Mouse (Mus musculus) splenic B cell, adult 2 months (primary cell): ENCODE data around the gene Slc9a2.

Source experiments
- DNase-seq: peaks from one replicate; pipeline ENCODE4 v3.0.0-alpha.2; 2011; ENCODE audit warnings: low read depth, low spot score
- H3K27me3 ChIP-seq: 2 replicates; pipeline ENCODE4 v1.6.1; 2012; ENCODE audit warnings: mild to moderate bottlenecking, low read length, moderate library complexity, mixed read lengths; ENCODE audit not compliant: control insufficient read depth, poor library complexity, insufficient read depth, severe bottlenecking
- H3K36me3 ChIP-seq: 2 replicates; pipeline ENCODE4 v1.6.1; 2012; ENCODE audit warnings: mild to moderate bottlenecking, low read length, moderate library complexity, mixed read lengths; ENCODE audit not compliant: control insufficient read depth, poor library complexity, insufficient read depth, severe bottlenecking

Gene Slc9a2

DNA sequence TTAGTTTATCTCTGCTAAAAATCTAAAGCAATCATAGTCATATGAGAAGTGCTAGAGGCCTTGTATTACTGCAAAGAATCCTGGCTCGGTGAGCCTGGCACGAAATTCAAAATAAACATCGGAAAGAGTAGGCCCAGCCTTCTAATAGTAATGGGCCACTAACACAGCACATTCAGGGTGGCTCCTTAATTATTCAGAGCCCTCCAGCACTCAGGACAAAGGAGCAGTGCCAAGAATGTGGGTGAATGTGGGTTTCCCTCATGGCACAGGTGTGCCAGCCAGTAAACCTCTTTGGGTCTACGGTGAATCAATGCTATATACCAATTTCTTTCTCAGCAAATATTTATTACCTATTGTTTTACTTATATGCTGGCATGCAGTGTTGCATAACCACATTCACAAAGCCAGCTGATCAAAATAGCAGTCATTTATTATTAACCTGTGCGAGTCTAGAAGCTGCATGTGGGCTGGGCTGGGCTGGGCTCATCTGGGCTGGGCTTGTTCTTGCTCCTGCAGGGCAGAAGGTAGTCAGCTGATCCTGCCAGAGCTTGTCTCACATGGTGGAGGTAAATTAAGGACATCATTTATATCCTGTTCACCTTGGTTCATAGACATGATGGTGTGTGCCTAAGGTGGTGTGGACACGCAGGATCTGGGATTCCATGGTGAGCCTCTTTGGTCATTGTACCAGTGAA lies 79.5 kb downstream of the Slc9a2 start:
- H3K27me3 ChIP-seq, result no peaks in the 10 kb centered on the region
- DNase-seq, result no peak
- no peaks in the 10 kb centered on the region for H3K36me3 ChIP-seq

DNA sequence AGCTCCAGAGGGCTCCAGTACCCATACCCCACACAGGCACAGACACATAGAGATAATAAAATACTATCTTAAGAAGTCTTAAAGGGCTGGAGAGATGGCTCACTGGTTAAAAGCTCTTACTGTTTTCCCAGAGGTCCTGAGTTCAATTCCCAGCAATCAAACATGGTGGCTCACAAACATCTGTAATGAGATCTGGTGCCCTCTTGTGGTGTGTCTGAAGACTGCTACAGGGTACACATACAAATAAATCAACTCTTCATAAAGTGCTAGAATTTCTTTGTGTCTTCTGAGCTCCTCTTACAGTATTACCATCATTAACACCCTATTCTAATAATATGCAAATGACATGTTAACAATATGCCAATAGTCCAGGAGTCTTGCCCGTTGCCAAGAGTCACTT lies 83.7 kb downstream of the Slc9a2 start:
- no peaks in the 10 kb centered on the region for H3K27me3 ChIP-seq
- H3K36me3 ChIP-seq, result no peaks in the 10 kb centered on the region
- no peak for DNase-seq

DNA sequence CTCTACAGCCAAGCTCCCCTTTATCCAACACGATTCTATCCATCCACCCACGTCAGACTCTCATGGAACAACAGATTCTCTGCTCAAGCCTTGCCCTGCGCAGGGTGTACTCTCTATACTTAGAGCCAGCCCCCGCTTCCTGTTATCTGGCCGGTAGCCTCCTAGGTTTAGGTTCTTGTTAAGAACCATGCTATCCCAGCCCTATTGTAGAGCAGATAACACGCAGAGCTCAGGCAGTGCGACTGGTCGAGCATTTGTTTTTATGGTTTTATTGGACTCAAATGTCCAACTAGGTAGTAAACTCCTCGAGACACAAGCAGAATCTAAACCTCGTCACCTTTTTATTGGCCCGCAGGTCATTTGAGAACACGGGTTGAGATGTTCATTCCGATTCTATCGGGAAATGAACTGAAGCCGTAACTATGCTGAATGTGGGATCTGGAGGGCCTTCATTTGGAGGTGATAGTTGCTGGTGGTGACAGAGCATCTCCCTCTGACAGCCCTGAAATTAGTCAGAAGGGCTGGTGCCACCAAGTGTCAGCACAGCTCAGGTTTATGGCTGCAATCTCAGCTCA lies 84.4 kb downstream of the Slc9a2 start:
- DNase-seq, result no peak
- H3K27me3 ChIP-seq, result no peaks in the 10 kb centered on the region
- no peaks in the 10 kb centered on the region for H3K36me3 ChIP-seq

DNA sequence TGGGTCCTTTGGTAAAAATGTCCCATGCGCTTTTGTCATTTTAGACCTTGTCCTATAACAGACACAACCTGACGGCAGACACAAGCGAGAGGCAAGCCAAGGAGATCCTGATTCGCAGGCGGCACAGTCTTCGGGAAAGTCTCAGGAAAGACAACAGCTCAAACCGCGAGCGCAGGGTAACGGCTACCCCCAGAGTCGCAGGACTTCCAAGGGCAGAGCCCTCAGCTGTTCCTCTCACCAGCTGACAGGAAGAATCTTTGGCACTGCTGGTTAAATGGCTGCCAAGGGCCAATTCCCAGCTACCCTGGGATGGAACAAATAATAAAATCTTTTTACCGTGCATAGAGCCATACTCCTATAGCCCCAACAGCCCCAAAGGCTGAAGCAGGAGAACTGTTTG lies 85.1 kb downstream of the Slc9a2 start:
- Histone ChIP-seq H3K36me3 (no peaks in the 10 kb centered on the region), H3K27me3 (no peaks in the 10 kb centered on the region)
- DNase-seq, result no peak

DNA sequence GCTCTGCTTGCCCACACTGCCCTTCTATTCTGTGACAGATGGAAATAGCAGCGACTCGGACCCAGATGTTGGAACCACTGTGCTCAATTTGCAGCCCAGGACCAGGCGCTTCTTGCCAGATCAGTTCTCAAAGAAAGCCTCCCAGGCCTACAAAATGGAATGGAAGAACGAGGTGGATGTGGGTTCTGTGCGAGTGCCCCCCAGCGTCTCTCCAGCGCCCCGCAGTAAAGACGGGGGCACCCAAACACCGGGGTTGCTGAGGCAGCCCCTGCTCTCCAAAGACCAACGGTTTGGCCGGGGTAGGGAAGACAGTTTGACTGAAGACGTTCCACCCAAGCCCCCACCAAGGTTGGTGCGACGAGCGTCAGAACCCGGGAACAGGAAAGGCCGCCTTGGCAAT lies 87.2 kb downstream of the Slc9a2 start:
- H3K36me3 ChIP-seq, result no peaks in the 10 kb centered on the region
- no peak for DNase-seq
- no peaks in the 10 kb centered on the region for H3K27me3 ChIP-seq

DNA sequence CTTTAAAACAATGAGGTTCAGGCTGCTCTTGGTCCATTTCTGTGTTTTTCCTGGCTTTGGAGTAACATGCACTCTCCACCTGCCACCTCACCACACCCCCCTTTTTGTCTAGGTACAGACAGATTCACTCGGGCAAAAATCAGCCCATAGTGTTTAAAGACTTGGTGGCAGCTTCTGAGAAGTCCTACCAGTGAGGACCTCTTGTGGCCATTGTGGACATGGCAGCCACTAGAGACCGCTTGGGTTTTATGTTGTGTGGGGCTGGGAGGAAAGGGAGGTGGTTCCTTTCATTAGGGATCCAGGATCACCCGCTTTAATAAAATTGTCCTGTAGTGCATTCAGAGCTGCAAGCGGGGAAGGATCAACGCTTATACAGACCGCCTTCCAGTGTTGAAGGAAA lies 88.2 kb downstream of the Slc9a2 start:
- Histone ChIP-seq H3K27me3 (no peaks in the 10 kb centered on the region), H3K36me3 (no peaks in the 10 kb centered on the region; the same call in 1 of the 2 replicates)
- peak; percentile 9 for DNase-seq

- no peak for DNase-seq
- peaks cover 1% of the 10 kb centered on the region; the same call in 1 of the 2 replicates for H3K36me3 ChIP-seq
Observed at GRCm38 (mm10) chr1:40769331-40769894, 89.0 kb downstream of the Slc9a2 start.

DNA sequence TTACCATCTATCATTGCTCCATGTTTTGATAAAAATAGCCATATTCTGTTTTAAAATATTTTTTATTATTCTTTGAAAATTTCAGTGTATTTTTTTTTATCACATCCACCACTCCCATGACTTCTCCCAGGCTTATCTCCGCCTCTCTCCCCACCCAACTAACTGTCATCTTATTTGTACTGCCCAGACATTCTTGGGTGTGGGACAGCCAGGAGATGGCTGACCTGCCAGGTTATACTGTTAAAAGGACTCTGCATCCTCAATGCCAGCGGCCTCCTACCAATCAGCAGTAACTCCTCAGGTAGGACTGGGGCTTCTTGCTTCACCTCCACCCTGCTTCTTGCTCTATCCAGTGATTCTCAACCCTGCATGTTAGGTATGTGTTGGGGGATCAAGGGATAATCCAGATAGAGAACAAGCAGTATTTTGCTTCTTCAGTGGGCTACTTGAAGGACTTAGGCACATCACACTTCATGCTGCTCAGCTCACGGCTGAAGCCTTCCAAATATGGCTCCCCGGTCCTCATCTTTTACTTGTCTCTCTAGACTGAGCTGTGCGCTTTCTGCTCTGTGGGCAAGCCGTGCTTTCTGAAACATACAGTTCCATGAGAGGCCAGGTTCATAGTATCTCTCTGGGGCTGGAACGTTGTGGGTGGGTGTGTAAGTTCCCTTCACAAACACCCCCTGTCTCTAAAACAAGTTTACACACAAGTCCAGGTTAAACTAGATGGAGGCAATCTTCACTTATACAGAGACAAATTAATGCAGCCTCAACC lies 91.0 kb downstream of the Slc9a2 start:
- no peaks in the 10 kb centered on the region for H3K27me3 ChIP-seq
- DNase-seq, result no peak

More at GRCm38 (mm10) chr1:40769331-40769894, 89.0 kb downstream of the Slc9a2 start:
- no peaks in the 10 kb centered on the region for H3K27me3 ChIP-seq

GRCm38 (mm10) chr1:40773234-40773633 lies 92.9 kb downstream of the Slc9a2 start:
- no peaks in the 10 kb centered on the region for H3K27me3 ChIP-seq
- H3K36me3 ChIP-seq, result peaks cover 1% of the 10 kb centered on the region; the same call in 1 of the 2 replicates
- no peak for DNase-seq

More for the DNA sequence above, 91.0 kb downstream of the Slc9a2 start:
- H3K36me3 ChIP-seq, result peaks cover 1% of the 10 kb centered on the region; the same call in 1 of the 2 replicates

GRCm38 (mm10) chr1:40774040-40774439 lies 93.7 kb downstream of the Slc9a2 start:
- no peak for DNase-seq
- Histone ChIP-seq H3K27me3 (no peaks in the 10 kb centered on the region), H3K36me3 (peaks cover 3% of the 10 kb centered on the region; the same call in 1 of the 2 replicates)

GRCm38 (mm10) chr1:40776102-40776501 lies 95.7 kb downstream of the Slc9a2 start:
- Histone ChIP-seq H3K36me3 (peaks cover 3% of the 10 kb centered on the region; the same call in 1 of the 2 replicates), H3K27me3 (no peaks in the 10 kb centered on the region)
- DNase-seq, result no peak

DNA sequence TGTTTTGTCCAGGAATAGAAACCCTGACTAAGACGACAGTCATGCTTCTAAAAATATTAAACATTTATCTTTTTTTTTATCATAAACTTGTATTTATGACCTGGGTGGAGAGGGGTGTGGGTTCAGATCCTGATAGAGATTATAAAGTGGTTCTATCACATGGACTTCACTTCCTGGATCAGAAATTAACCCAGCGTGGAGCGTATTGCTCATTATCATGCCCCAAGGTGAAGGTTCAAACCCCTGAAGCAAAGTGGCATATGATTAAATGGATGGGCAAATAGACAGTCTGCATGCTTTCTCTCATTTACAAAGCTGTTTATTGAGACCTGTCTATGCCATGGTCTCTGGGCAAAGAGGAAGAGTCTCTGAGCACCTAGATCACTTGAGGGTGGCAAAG lies 96.4 kb downstream of the Slc9a2 start:
- no peak for DNase-seq
- Histone ChIP-seq H3K27me3 (no peaks in the 10 kb centered on the region), H3K36me3 (peaks cover 3% of the 10 kb centered on the region; the same call in 1 of the 2 replicates)

GRCm38 (mm10) chr1:40783450-40783849 lies 103.1 kb downstream of the Slc9a2 start:
- peaks cover 2% of the 10 kb centered on the region; the same call in 1 of the 2 replicates for H3K36me3 ChIP-seq
- DNase-seq, result no peak
- no peaks in the 10 kb centered on the region for H3K27me3 ChIP-seq

- Histone ChIP-seq H3K36me3 (no peaks in the 10 kb centered on the region), H3K27me3 (no peaks in the 10 kb centered on the region)
- no peak for DNase-seq
Observed at GRCm38 (mm10) chr1:40784306-40784705, 103.9 kb downstream of the Slc9a2 start.
